Mouse (Mus musculus) frontal cortex, postnatal 10 days (tissue): ENCODE measurements around the gene Cstl1.
"Not testable (repeated sequence)": the region's sequence is repeated elsewhere in the genome, so short reads cannot be mapped to it uniquely, and the experiment has no call there.

Experiments
- DNase-seq, 2 experiments: peaks; one replicate each; pipeline ENCODE4 v3.0.0; 2022; ENCODE audit warnings: low spot score in 2 of 2, mixed read lengths in 1 of 2

Cstl1 gene

GRCm38 (mm10) chr2:148750058-148750457 is at the start of gene Cstl1:
Gene Cstl1 (plus strand): TSS chr2:148750358.
- no peak for DNase-seq

GRCm38 (mm10) chr2:148706409-148707201 is 43.6 kb upstream of the Cstl1 start:
- DNase-seq: no peak

- DNase-seq: no peak
These were observed 43.0 kb upstream of the Cstl1 start for GRCm38 (mm10) chr2:148707202-148707530.

GRCm38 (mm10) chr2:148712326-148712725 is 37.8 kb upstream of the Cstl1 start:
- no peak for DNase-seq

- no peak for DNase-seq
These were observed 33.1 kb upstream of the Cstl1 start for GRCm38 (mm10) chr2:148717072-148717471.

GRCm38 (mm10) chr2:148719271-148719995 is 30.7 kb upstream of the Cstl1 start:
- no peak for DNase-seq

GRCm38 (mm10) chr2:148731614-148732326 is 18.4 kb upstream of the Cstl1 start:
- no peak for DNase-seq

GRCm38 (mm10) chr2:148732327-148733000 is 17.7 kb upstream of the Cstl1 start, which contains the start of gene Napb:
Gene Napb (minus strand): TSS chr2:148732467.
- peak; percentile 93 for DNase-seq

- DNase-seq: peak; percentile 21 to 23
These were observed 7.2 kb upstream of the Cstl1 start for GRCm38 (mm10) chr2:148743001-148743400.

- DNase-seq: no peak
These were observed 6.2 kb upstream of the Cstl1 start for GRCm38 (mm10) chr2:148743846-148744407.

- peak; percentile 56 to 65 for DNase-seq
These were observed 2.0 kb downstream of the Cstl1 start for GRCm38 (mm10) chr2:148751893-148752813.

GRCm38 (mm10) chr2:148754310-148754846 is 4.2 kb downstream of the Cstl1 start:
- DNase-seq: no peak

- DNase-seq: no peak
These were observed 13.7 kb downstream of the Cstl1 start for GRCm38 (mm10) chr2:148763648-148764388.

- DNase-seq: not testable (repeated sequence)
These were observed 21.2 kb downstream of the Cstl1 start, which contains the start of gene Cst11 for GRCm38 (mm10) chr2:148771397-148771796. Gene Cst11 (minus strand): TSS chr2:148771497.

GRCm38 (mm10) chr2:148781709-148782108 is 31.6 kb downstream of the Cstl1 start, which contains the start of gene 8030411F24Rik:
Gene 8030411F24Rik (plus strand): TSS chr2:148782009.
- no peak for DNase-seq

GRCm38 (mm10) chr2:148789142-148789541 is 39.0 kb downstream of the Cstl1 start, which contains the start of gene Cst12:
Gene Cst12 (plus strand): TSS chr2:148789361.
- DNase-seq: no peak

GRCm38 (mm10) chr2:148798485-148798884 is 48.3 kb downstream of the Cstl1 start, which contains the start of gene Cst8:
Gene Cst8 (plus strand): TSS chr2:148798785.
- no peak for DNase-seq

- no peak for DNase-seq
These were observed 51.3 kb downstream of the Cstl1 start for GRCm38 (mm10) chr2:148801491-148801921.
